Mouse (Mus musculus) lung, postnatal 0 days (tissue): ENCODE results near the gene Pakap. TPM values are rescaled to one million over a fixed set of nuclear protein-coding genes. Genes with fewer than 3 reads are reported as not detected.
A peak's percentile ranks its signal among the peaks of the same experiment; 100 is the strongest.

ENCODE experiments used
- ATAC-seq: fragments of 200-750 bp; cut with Nextera tagmentation; 2 replicates; pipeline ENCODE4 v1.8.0; 2017; ENCODE audit warnings: moderate library complexity
- DNase-seq: peaks from one replicate; pipeline ENCODE4 v3.0.0-alpha.2; 2016; ENCODE audit warnings: low spot score
- H3K27ac ChIP-seq: fragments of 300-500 bp; sonication (generic); 2 replicates; pipeline ENCODE4 v1.5.1; 2014; ENCODE audit warnings: antibody characterized with exemption, mild to moderate bottlenecking, low read length, mixed read lengths
- H3K27me3 ChIP-seq: fragments of 300-500 bp; sonication (generic); replicated peaks from 2 replicates; pipeline ENCODE4 v1.6.1; 2014; ENCODE audit warnings: low read length, mixed read lengths; ENCODE audit not compliant: insufficient read depth
- H3K36me3 ChIP-seq: fragments of 300-500 bp; sonication (generic); 2 replicates; pipeline ENCODE4 v1.6.1; 2014; ENCODE audit warnings: low read length, mixed read lengths; ENCODE audit not compliant: insufficient read depth
- H3K4me1 ChIP-seq: fragments of 300-500 bp; sonication (generic); 2 replicates; pipeline ENCODE4 v1.6.1; 2014; ENCODE audit warnings: antibody characterized with exemption, low read depth, low read length, mixed read lengths; ENCODE audit not compliant: insufficient read depth
- H3K4me2 ChIP-seq: fragments of 300-500 bp; sonication (generic); replicated peaks from 2 replicates; pipeline ENCODE4 v1.6.1; 2014; ENCODE audit warnings: low read depth, mild to moderate bottlenecking, low read length, moderate library complexity, mixed read lengths
- H3K4me3 ChIP-seq: fragments of 300-500 bp; sonication (generic); 2 replicates; pipeline ENCODE4 v1.5.1; 2014; ENCODE audit warnings: low read depth, low read length
- H3K9ac ChIP-seq: fragments of 300-500 bp; sonication (generic); replicated peaks from 2 replicates; pipeline ENCODE4 v1.6.1; 2014; ENCODE audit warnings: low read depth, mild to moderate bottlenecking
- H3K9me3 ChIP-seq: fragments of 300-500 bp; sonication (generic); 2 replicates; pipeline ENCODE4 v1.6.1; 2016; ENCODE audit warnings: low read length, mixed read lengths
- CTCF ChIP-seq: IDR thresholded peaks from 2 replicates; pipeline ENCODE4 v1.5.1; 2016; ENCODE audit warnings: antibody characterized with exemption, mild to moderate bottlenecking
- EP300 ChIP-seq: IDR thresholded peaks from 2 replicates; pipeline ENCODE4 v1.6.1; 2016; ENCODE audit warnings: antibody characterized with exemption, mild to moderate bottlenecking, control low read depth
- whole genome bisulfite sequencing: fragments of 180-500 bp; shearing (Covaris S2); extraction: QIAGEN DNeasy Blood & Tissue Kit; methylation state at CpG from one replicate; pipeline ENCODE4 v1.1.7; 2014; 5-methylcytosine and 5-hydroxymethylcytosine counted together
- polyA plus RNA-seq: library from polyadenylated mRNA; unstranded; fragments of >200 nt; fragmentation: Nextera tagmentation; extraction: Ambion mirVana; gene quantifications from 2 replicates; pipeline ENCODE4 v1.2.1, GENCODE M21; 2015

The Pakap gene
- polyA plus RNA-seq, 1 experiment from 2014 or later, result 60.5 TPM

- no peaks in the 10 kb centered on the region for H3K36me3 ChIP-seq
- no peak overlapping the region for H3K4me2 ChIP-seq
- no peaks in the 10 kb centered on the region for H3K27me3 ChIP-seq
- peak; percentile 72 for DNase-seq
- H3K9ac ChIP-seq, result no peak overlapping the region
- H3K27ac ChIP-seq, result peak overlapping the region; percentile 17
- 16% methylated on average over 7 of the region's 7 CpGs for WGBS
- TF ChIP-seq CTCF (no peak), EP300 (peak; percentile 69)
- no peaks in the 10 kb centered on the region; the same call in 1 of the 2 replicates for H3K4me1 ChIP-seq
- no peak overlapping the region for H3K4me3 ChIP-seq
- no peaks in the 10 kb centered on the region for H3K9me3 ChIP-seq
- peak; percentile 81 for ATAC-seq
Measured at GRCm38 (mm10) chr4:57812916-57813575, 245.1 kb downstream of the Pakap start.

GRCm38 (mm10) chr4:57813576-57813945 lies 245.6 kb downstream of the Pakap start:
- TF ChIP-seq EP300 (no peak), CTCF (no peak)
- Histone ChIP-seq H3K36me3 (no peaks in the 10 kb centered on the region), H3K4me3 (no peak overlapping the region), H3K27ac (peak overlapping the region; percentile 51), H3K4me2 (no peak overlapping the region), H3K9me3 (no peaks in the 10 kb centered on the region), H3K9ac (no peak overlapping the region), H3K4me1 (no peaks in the 10 kb centered on the region; the same call in 1 of the 2 replicates), H3K27me3 (no peaks in the 10 kb centered on the region)
- 62% methylated on average over 4 of the region's 4 CpGs for WGBS
- 0 out of 2 replicates have a peak, but pooled peaks have one; percentile 15 for ATAC-seq
- peak; percentile 29 for DNase-seq

GRCm38 (mm10) chr4:57815355-57815754 lies 247.4 kb downstream of the Pakap start:
- Histone ChIP-seq H3K4me3 (no peak overlapping the region), H3K9me3 (no peaks in the 10 kb centered on the region), H3K36me3 (no peaks in the 10 kb centered on the region), H3K9ac (no peak overlapping the region), H3K4me1 (no peaks in the 10 kb centered on the region; the same call in 1 of the 2 replicates), H3K27me3 (no peaks in the 10 kb centered on the region), H3K4me2 (no peak overlapping the region), H3K27ac (no peak overlapping the region)
- ATAC-seq, result no peak
- 53% methylated on average over 2 of the region's 2 CpGs for WGBS
- DNase-seq, result peak; percentile 59
- TF ChIP-seq EP300 (peak; percentile 48; the same call in 1 of the 2 replicates), CTCF (no peak)

DNA sequence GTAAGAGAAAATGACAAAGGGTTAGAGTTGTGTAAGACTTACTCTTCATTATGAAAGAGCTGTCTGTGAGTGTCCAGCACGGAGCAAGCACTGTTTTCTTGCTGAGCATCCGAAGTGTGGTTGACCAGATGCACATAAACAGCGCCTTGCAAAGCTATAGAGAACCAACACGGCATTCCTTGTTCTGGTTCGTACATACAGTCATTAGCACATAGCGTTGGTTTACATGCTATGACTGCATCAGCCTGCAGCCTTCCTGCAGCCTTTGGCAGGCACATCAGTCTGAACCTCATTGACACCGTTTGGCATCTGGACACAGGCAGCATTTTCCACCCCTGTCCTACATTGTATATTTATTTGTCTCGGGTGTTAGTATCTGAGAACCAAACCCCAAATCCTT lies 248.2 kb downstream of the Pakap start:
- H3K4me2 ChIP-seq, result no peak overlapping the region
- H3K4me1 ChIP-seq, result no peaks in the 10 kb centered on the region; the same call in 1 of the 2 replicates
- H3K9ac ChIP-seq, result no peak overlapping the region
- H3K27me3 ChIP-seq, result no peaks in the 10 kb centered on the region
- peak; percentile 52 for ATAC-seq
- TF ChIP-seq CTCF (no peak), EP300 (no peak)
- H3K9me3 ChIP-seq, result no peaks in the 10 kb centered on the region
- H3K36me3 ChIP-seq, result no peaks in the 10 kb centered on the region
- 64% methylated on average over 8 of the region's 8 CpGs for WGBS
- H3K4me3 ChIP-seq, result no peak overlapping the region
- H3K27ac ChIP-seq, result no peak overlapping the region
- DNase-seq, result peak; percentile 37

- Histone ChIP-seq H3K27ac (no peak overlapping the region), H3K9me3 (no peaks in the 10 kb centered on the region), H3K4me3 (no peak overlapping the region), H3K27me3 (no peaks in the 10 kb centered on the region), H3K9ac (no peak overlapping the region), H3K36me3 (no peaks in the 10 kb centered on the region), H3K4me2 (no peak overlapping the region), H3K4me1 (no peaks in the 10 kb centered on the region)
- ATAC-seq (no peak), DNase-seq (no peak)
- 81% methylated on average over 24 of the region's 24 CpGs for WGBS
- TF ChIP-seq CTCF, result no peak
- TF ChIP-seq EP300, result no peak
Measured at GRCm38 (mm10) chr4:57820839-57821374, 252.9 kb downstream of the Pakap start.

DNA sequence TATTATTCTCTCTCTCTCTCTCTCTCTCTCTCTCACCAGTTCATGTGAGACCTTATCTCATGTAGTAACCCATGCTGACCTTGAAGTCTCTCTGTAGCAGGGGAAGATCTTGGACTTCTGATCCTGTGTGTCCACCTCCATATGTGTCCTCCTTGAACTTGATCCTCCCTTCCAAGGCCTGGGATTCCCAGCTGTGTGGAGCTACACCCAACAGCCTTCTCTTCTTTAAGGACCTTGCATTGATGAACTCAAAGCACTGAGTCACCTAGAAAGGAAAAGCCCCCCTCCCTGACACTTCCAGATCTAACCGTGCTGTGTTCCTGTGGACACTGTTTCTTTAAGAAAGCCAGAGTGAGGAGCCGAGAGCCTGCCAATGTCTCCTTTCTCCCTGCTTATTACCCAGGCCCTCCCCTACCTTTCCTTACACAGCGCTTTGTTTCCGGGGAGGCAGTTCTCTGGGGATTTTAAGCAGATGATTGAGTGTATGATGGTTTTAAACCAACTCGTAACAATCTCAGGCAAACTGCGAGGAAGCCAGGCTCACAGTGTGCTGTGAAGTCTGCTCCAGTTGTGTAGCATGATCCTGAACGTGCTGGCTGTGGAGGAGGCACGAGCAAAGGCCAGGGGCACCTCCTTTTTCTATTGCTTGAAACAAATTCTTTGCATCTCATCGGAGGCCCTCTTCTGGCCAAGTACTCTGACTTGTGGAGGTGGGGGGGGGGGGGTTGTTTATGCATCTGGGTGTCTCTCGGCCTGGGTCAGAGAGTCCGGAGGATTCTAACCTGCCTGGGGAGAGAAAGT lies 253.8 kb downstream of the Pakap start:
- no peak overlapping the region; the same call in 1 of the 2 replicates for H3K9ac ChIP-seq
- peak; percentile 50 for DNase-seq

More for the DNA sequence above, 253.8 kb downstream of the Pakap start:
- 10% methylated on average over 10 of the region's 11 CpGs for WGBS
- Histone ChIP-seq H3K4me1 (no peaks in the 10 kb centered on the region), H3K4me2 (0 out of 2 replicates have a peak overlapping the region, but pooled peaks have one; percentile 22), H3K27ac (peak overlapping the region; percentile 57), H3K4me3 (no peak overlapping the region), H3K27me3 (no peaks in the 10 kb centered on the region), H3K9me3 (no peaks in the 10 kb centered on the region), H3K36me3 (no peaks in the 10 kb centered on the region)
- TF ChIP-seq EP300, result no peak
- peak; percentile 35 for TF ChIP-seq CTCF
- ATAC-seq, result peak; percentile 46
